Mouse (Mus musculus) heart, adult 2 months (tissue): ENCODE measurements around the gene 0610009B22Rik.

ENCODE experiments used
- CTCF ChIP-seq: fragments of 200-600 bp; IDR thresholded peaks from 2 replicates; pipeline ENCODE4 v1.8.1; 2022; ENCODE audit warnings: antibody characterized with exemption, mild to moderate bottlenecking, moderate library complexity
- POLR2A ChIP-seq: fragments of 200-500 bp; IDR thresholded peaks from 2 replicates; pipeline ENCODE4 v1.6.1; 2011; ENCODE audit warnings: mild to moderate bottlenecking, low read depth, low read length, control low read depth; ENCODE audit not compliant: insufficient read depth

GRCm38 (mm10) chr11:51653736-51654135 is 34.9 kb downstream of the 0610009B22Rik start:
- TF ChIP-seq CTCF (no peak), POLR2A (no peak)
